Mouse (Mus musculus) heart, adult 10 weeks (tissue): ENCODE measurements around the gene Gm8265. TPM values are rescaled to one million over a fixed set of nuclear protein-coding genes. Genes with fewer than 3 reads are reported as not detected.

Source experiments
- polyA plus RNA-seq: library from polyadenylated mRNA; stranded (reverse); fragments of 350-450 nt; fragmentation: Illumina TruSeq; extraction: RNeasy Lipid Tissue Mini Kit (QIAGEN cat#74804); gene quantifications from one replicate; pipeline ENCODE4 v1.2.3, GENCODE M21; 2014; ENCODE audit warnings: low read depth, low replicate concordance

The Gm8265 gene
- polyA plus RNA-seq, result not detected

DNA sequence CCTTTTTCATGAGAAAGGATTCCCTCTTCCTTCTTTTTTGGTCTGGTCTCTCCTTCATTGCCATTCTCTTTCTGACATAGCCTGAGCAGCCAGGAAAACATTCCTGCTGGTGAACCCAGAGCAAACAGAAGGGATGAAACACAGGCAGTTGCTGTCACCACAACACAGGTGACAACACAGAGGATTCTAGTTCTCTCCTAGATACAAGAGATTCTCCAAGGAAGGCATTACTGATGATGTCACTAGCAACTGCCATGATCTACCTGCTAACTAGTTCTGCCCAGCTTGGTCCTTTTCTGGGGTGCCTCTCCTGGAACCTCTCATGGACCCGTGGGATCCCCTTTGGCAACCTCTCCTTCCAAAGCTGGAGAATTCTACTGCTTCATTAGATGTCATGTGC is at the start of gene Gm8265:
TSS of gene Gm8265 (minus strand) at position 101 of the 400 bp plus-strand sequence.

Other genes with a start within 250 kb of the Gm8265 start
- gene Gm3500, start 244.0 kb downstream of the Gm8265 start, polyA plus RNA-seq, result 0.31 TPM
- gene Gm3194, start 177.6 kb downstream of the Gm8265 start, polyA plus RNA-seq, result not detected
- not detected for gene Gm8246, start 155.2 kb downstream of the Gm8265 start, polyA plus RNA-seq
- gene Gm3187, start 148.8 kb downstream of the Gm8265 start, polyA plus RNA-seq, result not detected
- 0.65 TPM for gene Gm3488, start 131.4 kb downstream of the Gm8265 start, polyA plus RNA-seq
- gene Gm3532, start 94.5 kb downstream of the Gm8265 start, polyA plus RNA-seq, result not detected
- not detected for gene Gm9603, start 54.4 kb upstream of the Gm8265 start, polyA plus RNA-seq
- gene Gm3373, start 108.5 kb upstream of the Gm8265 start, polyA plus RNA-seq, result not detected
- not detected for gene Gm3383, start 175.0 kb upstream of the Gm8265 start, polyA plus RNA-seq
- not detected for gene Gm3424, start 197.3 kb upstream of the Gm8265 start, polyA plus RNA-seq
- gene Gm8237, start 247.4 kb upstream of the Gm8265 start, polyA plus RNA-seq, result not detected